Mouse (Mus musculus) thymus, postnatal 36 days (tissue): ENCODE results near the gene Acot11.
A peak's percentile ranks its signal among the peaks of the same experiment; 100 is the strongest.

Experiments
- DNase-seq, 2 experiments: peaks; one replicate each; pipeline ENCODE4 v3.0.0; 2022; ENCODE audit warnings: mixed read lengths in 2 of 2

The Acot11 gene

GRCm38 (mm10) chr4:106804910-106805274 is at the start of gene Acot11:
TSS of gene Acot11 (minus strand) at chr4:106804998.
- DNase-seq, result peak in 1 of 2 experiments; percentile 24

- DNase-seq, result no peak
These were observed 43.7 kb upstream of the Acot11 start for GRCm38 (mm10) chr4:106848290-106849092.

- no peak for DNase-seq
These were observed 42.9 kb upstream of the Acot11 start for GRCm38 (mm10) chr4:106847591-106848289.

- DNase-seq, result peak in 1 of 2 experiments; percentile 28
These were observed 37.8 kb upstream of the Acot11 start for GRCm38 (mm10) chr4:106842561-106842960.

GRCm38 (mm10) chr4:106841856-106842255 is 37.1 kb upstream of the Acot11 start:
- peak; percentile 52 to 67 for DNase-seq

GRCm38 (mm10) chr4:106841303-106841702 is 36.5 kb upstream of the Acot11 start:
- peak; percentile 40 to 41 for DNase-seq

GRCm38 (mm10) chr4:106840651-106841145 is 35.9 kb upstream of the Acot11 start:
- peak in 1 of 2 experiments; percentile 13 for DNase-seq

GRCm38 (mm10) chr4:106839964-106840611 is 35.3 kb upstream of the Acot11 start:
- DNase-seq, result peak; percentile 90

- DNase-seq, result peak in 1 of 2 experiments; percentile 67
These were observed 34.5 kb upstream of the Acot11 start for GRCm38 (mm10) chr4:106839254-106839834.

GRCm38 (mm10) chr4:106838548-106839253 is 33.9 kb upstream of the Acot11 start:
- peak; percentile 97 to 99 for DNase-seq

GRCm38 (mm10) chr4:106837964-106838363 is 33.2 kb upstream of the Acot11 start:
- DNase-seq, result peak; percentile 53 to 72

GRCm38 (mm10) chr4:106837425-106837824 is 32.6 kb upstream of the Acot11 start:
- DNase-seq, result no peak

GRCm38 (mm10) chr4:106830545-106831112 is 25.8 kb upstream of the Acot11 start:
- DNase-seq, result no peak

GRCm38 (mm10) chr4:106827738-106828361 is 23.1 kb upstream of the Acot11 start:
- DNase-seq, result peak; percentile 90 to 93

- no peak for DNase-seq
These were observed 20.4 kb upstream of the Acot11 start for GRCm38 (mm10) chr4:106825229-106825628.

GRCm38 (mm10) chr4:106819404-106819803 is 14.6 kb upstream of the Acot11 start:
- no peak for DNase-seq

GRCm38 (mm10) chr4:106818332-106818731 is 13.5 kb upstream of the Acot11 start:
- no peak for DNase-seq

- DNase-seq, result no peak
These were observed 12.2 kb upstream of the Acot11 start for GRCm38 (mm10) chr4:106817017-106817416.

- no peak for DNase-seq
These were observed 10.9 kb upstream of the Acot11 start for GRCm38 (mm10) chr4:106815396-106816324.

- DNase-seq, result no peak
These were observed 6.4 kb upstream of the Acot11 start for GRCm38 (mm10) chr4:106811162-106811561.
